Mouse (Mus musculus) frontal cortex, postnatal 25 days (tissue): Measurements from ENCODE around the gene Ang5.
"Not testable (repeated sequence)": the region's sequence is repeated elsewhere in the genome, so short reads cannot be mapped to it uniquely, and the experiment has no call there.

Experiments
- DNase-seq, 2 experiments: peaks; one replicate each; pipeline ENCODE4 v3.0.0; 2022; ENCODE audit warnings: low spot score in 2 of 2

Ang5 gene

DNA sequence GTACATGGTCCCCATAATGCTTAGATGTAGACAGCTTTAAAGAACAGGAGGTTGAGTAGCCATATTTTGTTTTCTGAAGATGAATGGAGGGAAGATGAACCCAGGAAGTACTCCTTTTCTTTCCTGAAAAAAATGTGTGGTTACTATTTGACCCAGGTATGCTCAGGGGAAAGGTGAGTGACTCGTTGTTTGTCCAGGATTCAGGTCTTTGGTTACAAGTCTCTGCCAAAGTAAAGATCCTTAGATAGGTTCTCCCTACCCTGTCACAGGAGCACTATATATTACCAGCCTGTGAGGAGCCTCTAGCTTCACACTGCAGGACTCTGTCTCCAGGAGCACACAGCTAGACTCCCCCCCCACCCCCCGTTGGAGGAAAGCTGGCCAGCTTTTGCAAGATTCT lies at the start of gene Ang5:
Gene Ang5, plus strand, starts transcription at position 301 of the 400 bp plus-strand sequence.
- not testable (repeated sequence) for DNase-seq

- DNase-seq, result not testable (repeated sequence)
These were observed 38.7 kb upstream of the Ang5 start for GRCm38 (mm10) chr14:43918214-43918613.

GRCm38 (mm10) chr14:43923459-43923858 lies 33.4 kb upstream of the Ang5 start, which contains the start of gene Ear10:
Gene Ear10 (minus strand): TSS chr14:43923559.
- DNase-seq, result not testable (repeated sequence)

DNA sequence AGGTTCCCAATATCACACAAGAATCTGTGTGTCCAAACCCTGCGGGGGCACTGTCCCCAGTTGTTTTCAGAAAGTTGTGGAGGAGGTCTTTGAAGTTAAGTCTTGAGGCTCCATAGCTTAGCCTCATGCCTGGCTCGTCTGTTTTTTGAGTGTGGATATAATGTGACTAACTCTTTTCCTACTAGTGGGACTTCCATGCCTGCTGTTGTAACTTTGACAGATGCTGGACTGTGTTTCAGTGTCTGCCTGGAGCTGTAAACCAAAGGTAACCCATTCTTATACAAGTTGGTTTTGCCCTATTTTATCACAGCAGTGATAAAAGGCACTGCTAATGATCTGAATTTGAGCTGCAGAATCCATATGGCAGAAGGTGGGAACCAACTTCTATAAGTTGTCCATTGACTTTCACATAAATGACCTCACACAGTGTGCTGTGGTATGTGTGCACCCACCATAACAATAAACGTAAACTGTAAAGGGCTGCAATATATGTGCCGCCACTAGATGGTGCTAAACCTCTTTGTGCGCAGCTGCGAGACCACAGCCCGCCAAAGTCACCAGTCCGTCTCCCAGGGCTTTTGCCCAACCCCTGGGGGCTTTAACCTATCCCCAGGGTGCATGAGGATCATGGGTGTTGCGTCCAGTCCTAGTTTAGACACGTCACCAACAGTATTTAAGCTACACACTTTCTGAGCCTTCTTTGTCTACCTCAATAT lies 32.0 kb upstream of the Ang5 start, which contains the start of gene Gm8113:
Gene Gm8113, plus strand, starts transcription at position 703 of the 716 bp plus-strand sequence.
- peak; percentile 25 to 36 for DNase-seq

GRCm38 (mm10) chr14:43925404-43925950 lies 31.4 kb upstream of the Ang5 start:
- not testable (repeated sequence) for DNase-seq

DNA sequence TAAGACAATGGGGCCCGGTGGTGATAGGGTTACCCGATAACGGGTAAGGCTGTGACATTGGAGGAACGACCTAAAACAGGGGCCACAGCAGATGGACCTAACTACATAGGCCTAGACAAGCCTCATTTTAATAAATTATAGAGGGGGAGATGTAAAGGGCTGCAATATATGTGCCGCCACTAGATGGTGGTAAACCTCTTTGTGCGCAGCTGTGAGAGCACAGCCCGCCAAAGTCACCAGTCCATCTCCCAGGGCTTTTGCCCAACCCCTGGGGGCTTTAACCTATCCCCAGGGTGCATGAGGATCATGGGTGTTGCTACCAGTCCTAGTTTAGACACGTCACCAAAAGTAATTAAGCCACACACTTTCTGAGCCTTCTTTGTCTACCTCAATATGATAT lies 23.9 kb upstream of the Ang5 start:
- peak; percentile 6 to 32 for DNase-seq

GRCm38 (mm10) chr14:43933399-43933798 lies 23.5 kb upstream of the Ang5 start:
- DNase-seq, result not testable (repeated sequence)

- not testable (repeated sequence) for DNase-seq
These were observed 3.5 kb upstream of the Ang5 start for GRCm38 (mm10) chr14:43953382-43953781.

GRCm38 (mm10) chr14:43955074-43955473 lies 1.8 kb upstream of the Ang5 start:
- not testable (repeated sequence) for DNase-seq

DNA sequence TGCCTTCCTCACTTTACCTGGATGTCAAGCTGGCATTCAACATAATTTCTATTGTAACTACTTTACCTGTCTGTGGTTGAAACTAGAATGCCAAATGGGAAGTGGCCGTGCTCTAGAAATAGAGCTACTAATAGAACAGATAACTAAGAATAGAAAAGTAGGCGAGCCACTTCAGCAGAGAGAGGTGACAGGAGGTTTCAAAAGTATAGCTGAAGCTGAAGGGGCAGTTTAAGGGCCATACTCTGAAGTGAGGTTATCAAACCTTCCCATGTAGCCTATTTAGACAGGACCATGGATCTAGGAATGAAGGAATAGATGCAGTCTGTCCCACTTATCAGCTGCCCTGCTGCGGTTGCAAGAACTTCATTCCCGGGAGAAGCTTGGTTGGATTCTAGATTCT lies 26.6 kb downstream of the Ang5 start:
- no peak for DNase-seq

DNA sequence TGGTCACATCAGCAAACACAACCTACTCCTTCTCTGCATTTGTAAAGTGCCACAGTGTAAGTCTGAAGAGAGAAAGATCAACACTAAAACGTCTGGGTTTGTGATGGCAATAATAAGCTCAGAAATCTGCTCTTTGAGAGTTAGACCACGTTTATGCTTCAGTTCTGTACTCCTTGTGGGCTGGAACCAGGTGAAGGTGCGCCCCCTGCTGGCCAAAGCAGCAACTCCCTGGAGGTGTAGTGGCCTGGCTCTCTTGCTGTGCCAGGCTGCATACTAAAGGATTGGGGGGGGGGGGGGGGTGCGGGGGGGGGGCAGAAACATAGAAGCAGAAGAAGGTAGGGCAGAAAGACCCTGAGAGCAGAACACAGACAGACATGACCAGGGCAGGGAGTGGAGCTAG lies 27.0 kb downstream of the Ang5 start:
- peak; percentile 11 to 39 for DNase-seq

GRCm38 (mm10) chr14:43986147-43986546 lies 29.3 kb downstream of the Ang5 start:
- no peak for DNase-seq

DNA sequence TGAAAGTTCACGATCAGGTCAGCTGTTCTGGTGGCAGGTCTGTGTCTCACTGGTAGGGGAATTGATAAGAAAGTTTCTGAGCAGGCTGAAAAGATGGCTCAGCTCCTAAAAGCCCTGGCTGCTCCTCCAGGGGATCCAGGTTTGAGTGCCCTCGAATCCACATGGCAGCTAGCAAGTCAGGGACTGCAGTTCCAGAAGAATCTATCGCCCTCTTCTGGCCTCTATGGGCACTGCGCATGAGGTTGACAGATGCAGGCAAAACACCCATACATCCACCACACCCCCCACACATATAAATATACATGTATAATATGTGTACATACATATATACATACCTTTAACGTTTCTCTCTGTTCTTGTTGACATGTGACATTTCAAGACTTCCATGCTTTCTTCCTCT lies 30.5 kb downstream of the Ang5 start:
- peak; percentile 62 to 65 for DNase-seq

DNA sequence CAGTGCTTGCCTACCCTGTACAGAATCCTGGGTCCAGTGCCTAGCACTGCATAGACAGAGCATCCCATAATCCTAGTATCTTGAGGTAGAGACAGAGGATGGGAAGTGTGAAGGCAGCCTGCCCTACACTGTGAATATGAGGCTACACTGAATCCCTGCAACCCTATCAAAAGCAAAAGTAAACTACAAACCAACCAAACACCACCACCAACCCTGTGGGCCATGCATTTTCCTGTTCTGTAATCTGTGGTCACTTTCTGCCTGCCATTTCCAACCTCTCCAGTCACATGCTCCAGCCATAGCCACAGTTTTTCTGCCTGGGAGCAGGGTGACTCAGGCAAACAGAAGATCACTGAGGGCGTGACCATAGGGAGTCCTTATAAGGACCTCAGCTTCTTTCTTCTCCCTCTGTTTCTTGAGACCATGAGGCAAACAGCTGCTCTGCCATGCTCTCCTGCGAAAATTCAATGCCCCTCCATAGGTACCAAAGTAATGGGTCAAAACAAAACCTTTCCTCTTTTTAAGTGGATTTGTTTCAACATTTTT lies 41.7 kb downstream of the Ang5 start:
- not testable (repeated sequence) for DNase-seq

DNA sequence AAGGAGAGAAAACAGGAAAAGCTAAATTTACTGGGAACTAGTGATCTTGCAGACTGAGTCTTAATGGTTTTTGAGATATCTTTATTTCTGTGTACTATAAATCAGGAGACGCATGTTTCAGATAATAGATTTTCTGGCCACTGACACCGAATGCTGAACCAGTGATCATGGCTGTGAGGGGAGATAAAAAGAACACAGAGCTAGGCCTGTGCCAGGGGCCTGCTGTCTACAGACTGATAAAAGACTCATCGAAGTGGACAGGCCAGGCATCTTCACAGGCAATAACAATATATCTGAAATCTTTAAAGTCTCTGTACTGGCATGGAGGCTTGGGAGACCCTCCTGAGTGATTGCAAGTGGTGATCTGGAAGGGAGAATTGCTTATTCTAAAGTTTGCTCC lies 44.7 kb downstream of the Ang5 start:
- DNase-seq, result no peak

GRCm38 (mm10) chr14:44002169-44002568 lies 45.3 kb downstream of the Ang5 start, which contains the start of gene Ang6:
Gene Ang6 (minus strand): TSS chr14:44002269.
- DNase-seq, result no peak

- not testable (repeated sequence) for DNase-seq
These were observed 51.2 kb downstream of the Ang5 start for GRCm38 (mm10) chr14:44008021-44008420.

- DNase-seq, result not testable (repeated sequence)
These were observed 52.8 kb downstream of the Ang5 start for GRCm38 (mm10) chr14:44009686-44010085.
